Mouse (Mus musculus) stomach, embryonic 16.5 days (tissue): ENCODE measurements at regions not wholly inside any gene's neighbourhood (a gene's known extent, or its start where the extent isn't known, plus 50 kb on each side); places are given as distances from the start of the nearest gene placed in this dataset.

Experiments
- ATAC-seq: fragments of 200-750 bp; cut with Nextera tagmentation; 2 replicates; pipeline ENCODE4 v1.8.0; 2017; ENCODE audit warnings: moderate number of reproducible peaks, moderate TSS enrichment; ENCODE audit not compliant: insufficient read depth, low FRiP score
- H3K27ac ChIP-seq: fragments of 300-500 bp; sonication (generic); 2 replicates; pipeline ENCODE4 v1.5.1; 2014; ENCODE audit warnings: low read length
- H3K27me3 ChIP-seq: fragments of 300-500 bp; sonication (generic); 2 replicates; pipeline ENCODE4 v1.6.1; 2014; ENCODE audit warnings: low read length, control low read depth, mixed read lengths; ENCODE audit not compliant: control insufficient read depth, insufficient read depth
- H3K36me3 ChIP-seq: fragments of 300-500 bp; sonication (generic); 2 replicates; pipeline ENCODE4 v1.6.1; 2014; ENCODE audit warnings: low read length; ENCODE audit not compliant: control insufficient read depth, insufficient read depth
- H3K4me1 ChIP-seq: fragments of 300-500 bp; sonication (generic); 2 replicates; pipeline ENCODE4 v1.6.1; 2014; ENCODE audit warnings: low read length, control low read depth, mixed read lengths; ENCODE audit not compliant: control insufficient read depth, insufficient read depth
- H3K4me2 ChIP-seq: fragments of 300-500 bp; sonication (generic); 2 replicates; pipeline ENCODE4 v1.6.1; 2014; ENCODE audit warnings: low read depth, low read length, mixed read lengths
- H3K4me3 ChIP-seq: fragments of 300-500 bp; sonication (generic); replicated peaks from 2 replicates; pipeline ENCODE4 v1.5.1; 2014; ENCODE audit warnings: mild to moderate bottlenecking, low read length
- H3K9ac ChIP-seq: fragments of 300-500 bp; sonication (generic); 2 replicates; pipeline ENCODE4 v1.6.1; 2014; ENCODE audit warnings: low read length
- H3K9me3 ChIP-seq: fragments of 300-500 bp; sonication (generic); replicated peaks from 2 replicates; pipeline ENCODE4 v1.6.1; 2016; ENCODE audit warnings: low read length, control low read depth; ENCODE audit not compliant: control insufficient read depth
- WGBS: fragments of 180-500 bp; shearing (Covaris S2); extraction: QIAGEN DNeasy Blood & Tissue Kit; methylation state at CpG from one replicate; pipeline ENCODE4 v1.1.7; 2014; 5-methylcytosine and 5-hydroxymethylcytosine counted together

DNA sequence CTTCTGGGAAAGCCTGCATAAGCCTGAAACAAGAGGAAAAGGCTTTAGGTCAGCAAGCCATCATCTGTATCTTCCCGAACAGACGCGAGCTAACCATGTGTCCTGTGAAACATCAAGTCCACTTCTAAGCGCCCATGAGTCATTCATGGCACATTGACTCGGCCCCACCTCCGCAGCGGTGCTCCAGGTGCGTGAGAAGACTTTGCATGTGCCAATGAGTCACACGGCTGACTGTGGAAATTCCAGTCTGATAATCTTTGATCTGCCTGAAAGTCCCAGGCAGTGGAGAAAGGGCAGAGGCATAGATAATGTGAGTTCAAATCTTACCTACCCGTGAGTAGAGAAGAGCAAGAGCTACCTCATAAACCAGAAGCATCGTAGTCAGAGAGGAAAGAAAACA is 137.8 kb downstream of the Pfkfb3 start:
- no peak overlapping the region for H3K4me3 ChIP-seq
- no peak overlapping the region for H3K27ac ChIP-seq
- no peak overlapping the region for H3K9ac ChIP-seq
- H3K27me3 ChIP-seq = no peaks in the 10 kb centered on the region
- H3K4me2 ChIP-seq = no peak overlapping the region
- no peaks in the 10 kb centered on the region for H3K36me3 ChIP-seq
- ATAC-seq = no peak
- 0 out of 2 replicates have a peak, but pooled peaks cover 4% of the 10 kb centered on the region for H3K9me3 ChIP-seq
- 76% methylated on average over 11 of the region's 11 CpGs for WGBS
- no peaks in the 10 kb centered on the region for H3K4me1 ChIP-seq

DNA sequence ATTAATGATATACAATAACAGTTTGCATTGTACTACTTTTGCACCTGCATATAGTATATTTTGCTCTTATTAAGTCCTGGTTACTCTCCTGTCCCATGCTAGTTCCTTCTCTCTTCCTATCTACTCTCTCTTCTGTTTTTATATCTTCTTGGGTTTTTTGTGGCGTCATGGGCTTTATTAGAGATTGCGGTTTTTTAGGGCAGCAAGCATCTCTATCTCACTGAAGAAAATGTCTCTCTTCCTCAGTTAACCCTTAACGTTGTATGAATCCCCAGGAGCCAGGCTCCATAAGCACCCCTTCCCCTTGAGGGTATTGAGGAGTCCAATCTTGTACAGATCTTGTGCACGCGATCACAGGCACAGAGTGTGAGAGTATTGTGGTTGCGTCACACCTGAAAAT is 141.4 kb downstream of the Pfkfb3 start:
- Histone ChIP-seq H3K4me2 (no peak overlapping the region), H3K27me3 (no peaks in the 10 kb centered on the region), H3K27ac (no peak overlapping the region), H3K4me3 (no peak overlapping the region), H3K4me1 (no peaks in the 10 kb centered on the region), H3K9me3 (no peaks in the 10 kb centered on the region), H3K9ac (no peak overlapping the region), H3K36me3 (no peaks in the 10 kb centered on the region)
- no peak for ATAC-seq
- 85% methylated on average over 6 of the region's 6 CpGs for WGBS

DNA sequence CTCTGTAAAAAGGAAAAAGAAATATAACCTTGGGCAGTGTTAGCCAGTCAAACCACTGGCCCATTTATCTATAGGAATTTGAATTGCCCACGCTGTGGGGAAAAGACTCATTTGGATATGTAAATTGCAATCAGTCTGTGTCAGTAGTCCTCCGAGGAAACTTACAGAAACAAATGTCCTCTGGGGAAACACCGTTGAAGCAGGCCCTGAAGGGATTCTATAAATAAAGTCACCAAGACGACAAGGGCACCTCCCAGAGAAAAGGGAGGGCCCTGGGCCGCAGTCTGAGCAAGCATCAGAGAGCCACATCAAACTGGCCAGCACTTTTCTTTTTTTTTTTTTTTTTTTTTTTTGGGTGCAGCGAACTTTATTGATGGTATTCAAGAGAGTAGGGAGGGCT is 145.4 kb downstream of the Pfkfb3 start:
- Histone ChIP-seq H3K4me1 (no peaks in the 10 kb centered on the region), H3K27ac (no peak overlapping the region), H3K27me3 (no peaks in the 10 kb centered on the region), H3K36me3 (no peaks in the 10 kb centered on the region), H3K9ac (no peak overlapping the region), H3K9me3 (no peaks in the 10 kb centered on the region), H3K4me3 (no peak overlapping the region), H3K4me2 (no peak overlapping the region)
- 63% methylated on average over 5 of the region's 6 CpGs for whole genome bisulfite sequencing
- ATAC-seq = no peak

DNA sequence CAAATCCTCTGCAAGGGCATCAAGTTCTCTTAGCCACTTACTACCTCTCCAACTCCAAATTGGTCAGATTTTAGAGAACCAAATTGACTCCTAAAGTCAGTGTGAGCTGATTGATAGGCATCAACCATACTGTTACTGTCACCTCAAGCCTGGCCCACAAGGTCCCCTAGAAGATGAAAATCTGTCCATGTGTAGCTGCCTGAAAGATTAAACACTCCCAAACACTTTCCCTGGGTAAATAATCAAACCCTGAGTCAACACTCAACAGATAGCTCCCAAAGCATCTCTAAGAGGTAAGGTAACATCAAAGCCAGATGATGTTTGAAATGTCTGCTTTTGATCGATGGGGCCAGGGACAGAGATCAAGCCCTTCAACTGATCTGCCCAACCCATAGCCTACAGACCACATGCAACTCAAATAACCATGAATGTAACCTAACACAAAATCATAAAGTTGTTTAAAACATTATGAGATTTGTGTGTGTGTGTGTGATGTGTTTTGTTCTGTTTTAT is 147.7 kb downstream of the Pfkfb3 start:
- 73% methylated on average over 1 of the region's 1 CpGs for WGBS
- ATAC-seq = no peak
- Histone ChIP-seq H3K4me1 (no peaks in the 10 kb centered on the region), H3K27ac (no peak overlapping the region), H3K9me3 (no peaks in the 10 kb centered on the region), H3K27me3 (no peaks in the 10 kb centered on the region), H3K36me3 (no peaks in the 10 kb centered on the region), H3K4me2 (no peak overlapping the region), H3K4me3 (no peak overlapping the region), H3K9ac (no peak overlapping the region)

DNA sequence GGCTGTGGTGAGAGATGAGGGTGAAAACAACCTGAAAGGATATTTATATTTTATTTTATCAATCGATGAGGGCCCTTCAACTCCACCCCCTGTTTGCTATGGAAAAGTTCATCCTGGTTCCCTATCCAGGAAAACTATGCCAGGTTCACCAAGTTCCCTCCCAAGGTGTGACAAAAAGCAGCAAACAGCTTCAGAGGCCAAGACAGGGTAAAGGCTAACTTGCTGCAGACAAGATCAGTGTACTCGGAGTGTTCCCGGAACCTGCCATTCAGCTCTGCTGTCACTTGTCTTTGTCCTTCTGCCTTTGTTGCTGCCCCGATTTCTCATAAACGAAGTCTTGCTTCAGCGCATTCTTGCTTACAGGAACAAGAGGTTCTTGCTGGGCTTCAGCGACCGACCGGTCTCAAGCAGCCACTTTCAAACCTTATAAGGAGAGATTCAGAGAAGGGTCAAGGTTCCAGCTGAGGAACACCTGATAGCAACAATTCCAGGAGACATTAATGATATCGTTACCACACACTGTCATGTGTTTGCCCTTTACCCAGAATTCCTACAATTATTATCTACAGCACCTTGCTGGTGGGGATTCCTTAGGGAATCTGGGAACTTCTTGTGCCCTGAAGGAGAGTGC is 151.5 kb downstream of the Pfkfb3 start:
- Histone ChIP-seq H3K36me3 (no peaks in the 10 kb centered on the region), H3K4me1 (0 out of 2 replicates have a peak, but pooled peaks cover 3% of the 10 kb centered on the region), H3K4me3 (no peak overlapping the region), H3K27me3 (no peaks in the 10 kb centered on the region), H3K9me3 (no peaks in the 10 kb centered on the region), H3K4me2 (no peak overlapping the region), H3K27ac (no peak overlapping the region), H3K9ac (no peak overlapping the region)
- 73% methylated on average over 10 of the region's 10 CpGs for WGBS
- ATAC-seq = no peak

DNA sequence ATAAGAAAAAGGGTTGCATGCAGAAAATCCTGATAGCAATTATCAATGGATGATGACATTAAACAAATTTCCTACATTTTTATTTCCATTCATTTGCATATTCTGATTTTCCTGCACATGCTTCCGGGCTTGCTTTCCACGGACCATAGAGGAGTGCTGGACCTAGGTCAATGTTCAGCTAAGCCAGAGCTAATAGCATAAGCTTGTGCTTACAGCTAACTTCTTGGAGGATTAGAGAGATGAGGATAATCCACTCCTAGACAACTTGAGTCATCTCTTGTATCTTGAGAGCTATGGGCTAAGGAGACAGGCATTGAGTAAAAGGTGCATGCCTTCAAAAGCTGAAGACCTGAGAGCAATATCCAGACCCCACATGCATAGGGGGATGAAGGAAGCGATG is 154.5 kb downstream of the Pfkfb3 start:
- 80% methylated on average over 3 of the region's 3 CpGs for WGBS
- Histone ChIP-seq H3K27ac (no peak overlapping the region), H3K4me2 (no peak overlapping the region), H3K4me3 (no peak overlapping the region), H3K9ac (no peak overlapping the region), H3K9me3 (no peaks in the 10 kb centered on the region), H3K27me3 (no peaks in the 10 kb centered on the region), H3K36me3 (no peaks in the 10 kb centered on the region), H3K4me1 (0 out of 2 replicates have a peak, but pooled peaks cover 3% of the 10 kb centered on the region)
- ATAC-seq = peak; percentile 60; the same call in 1 of the 2 replicates

DNA sequence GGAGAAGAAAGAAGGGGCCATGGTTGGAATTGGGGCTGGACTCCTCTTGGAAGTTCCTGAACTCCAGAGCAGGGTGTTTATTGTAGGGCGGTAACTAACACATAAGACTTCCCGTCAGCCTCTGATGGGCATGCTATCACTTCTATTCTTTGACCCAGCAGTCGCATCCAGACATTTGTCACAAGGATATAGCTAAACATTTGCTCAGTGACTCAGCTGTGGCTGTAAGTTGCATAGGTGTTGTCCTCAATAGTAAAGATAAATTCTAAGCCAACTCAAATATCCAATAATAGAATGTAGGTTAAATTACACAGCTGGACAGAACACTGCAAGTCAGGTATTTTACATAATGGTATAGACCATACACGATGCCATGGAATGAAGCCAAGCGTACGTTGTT is 154.9 kb downstream of the Pfkfb3 start:
- ATAC-seq = peak; percentile 56
- no peak overlapping the region for H3K4me3 ChIP-seq
- H3K4me2 ChIP-seq = no peak overlapping the region
- H3K4me1 ChIP-seq = 0 out of 2 replicates have a peak, but pooled peaks cover 3% of the 10 kb centered on the region
- no peaks in the 10 kb centered on the region for H3K9me3 ChIP-seq
- H3K9ac ChIP-seq = no peak overlapping the region
- H3K27ac ChIP-seq = 0 out of 2 replicates have a peak overlapping the region, but pooled peaks have one; percentile 25
- no peaks in the 10 kb centered on the region for H3K27me3 ChIP-seq
- no peaks in the 10 kb centered on the region for H3K36me3 ChIP-seq
- 55% methylated on average over 6 of the region's 6 CpGs for WGBS

DNA sequence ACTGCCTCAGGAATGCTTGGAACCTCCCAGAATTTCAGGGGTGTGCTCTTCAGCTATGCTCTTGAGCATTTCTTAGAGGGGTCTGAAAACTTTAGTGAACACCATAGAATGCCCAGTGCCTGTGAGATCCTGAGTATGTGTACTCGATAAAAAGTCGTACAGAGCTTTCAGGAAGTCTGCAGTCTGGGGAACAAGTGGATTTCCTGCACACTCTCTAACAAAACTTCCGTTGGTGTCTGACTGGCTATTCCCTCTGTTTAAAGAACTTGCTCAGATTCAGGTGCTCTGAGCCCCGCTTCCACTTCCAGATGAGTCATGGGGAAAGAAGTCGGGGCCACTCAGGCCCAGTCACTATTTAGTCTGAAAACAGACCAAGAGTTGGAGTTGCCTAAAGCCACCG is 155.5 kb downstream of the Pfkfb3 start:
- 40% methylated on average over 6 of the region's 6 CpGs for WGBS
- no peaks in the 10 kb centered on the region for H3K36me3 ChIP-seq
- no peak overlapping the region for H3K4me3 ChIP-seq
- no peak for ATAC-seq
- H3K27ac ChIP-seq = 0 out of 2 replicates have a peak overlapping the region, but pooled peaks have one; percentile 25
- no peak overlapping the region for H3K9ac ChIP-seq
- no peak overlapping the region for H3K4me2 ChIP-seq
- 0 out of 2 replicates have a peak, but pooled peaks cover 3% of the 10 kb centered on the region for H3K4me1 ChIP-seq
- H3K9me3 ChIP-seq = no peaks in the 10 kb centered on the region
- no peaks in the 10 kb centered on the region for H3K27me3 ChIP-seq

DNA sequence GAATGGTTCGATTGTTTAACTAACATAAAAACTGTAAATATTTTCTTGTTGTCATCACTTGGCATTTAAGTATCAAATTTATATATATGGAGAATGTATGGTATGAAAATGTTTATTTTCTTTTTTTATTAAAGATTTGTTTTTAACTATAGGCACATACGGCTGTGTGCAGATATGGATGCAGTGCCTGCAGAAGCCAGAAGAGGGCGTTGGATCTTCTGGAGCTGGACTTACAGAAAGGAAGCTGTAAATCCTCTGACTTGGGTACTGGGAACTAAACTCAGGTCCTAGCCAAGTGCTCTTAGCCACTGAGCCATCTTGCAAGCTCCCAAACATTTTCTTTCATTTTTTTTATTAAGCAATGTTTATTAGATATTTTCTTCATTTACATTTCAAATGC is 157.0 kb downstream of the Pfkfb3 start:
- Histone ChIP-seq H3K27ac (no peak overlapping the region), H3K9ac (no peak overlapping the region), H3K4me2 (no peak overlapping the region), H3K36me3 (no peaks in the 10 kb centered on the region), H3K4me1 (0 out of 2 replicates have a peak, but pooled peaks cover 3% of the 10 kb centered on the region), H3K9me3 (no peaks in the 10 kb centered on the region), H3K27me3 (no peaks in the 10 kb centered on the region), H3K4me3 (no peak overlapping the region)
- 89% methylated on average over 3 of the region's 3 CpGs for whole genome bisulfite sequencing
- ATAC-seq = no peak
